Mouse (Mus musculus) lung, postnatal 36 days (tissue): ENCODE results near the gene Hoxc5.

Source experiments
- DNase-seq: peaks from one replicate; pipeline ENCODE4 v3.0.0; 2022; ENCODE audit warnings: mixed read lengths

The Hoxc5 gene

GRCm38 (mm10) chr15:103038701-103039480 lies 71.6 kb downstream of the Hoxc5 start:
- DNase-seq: no peak

DNA sequence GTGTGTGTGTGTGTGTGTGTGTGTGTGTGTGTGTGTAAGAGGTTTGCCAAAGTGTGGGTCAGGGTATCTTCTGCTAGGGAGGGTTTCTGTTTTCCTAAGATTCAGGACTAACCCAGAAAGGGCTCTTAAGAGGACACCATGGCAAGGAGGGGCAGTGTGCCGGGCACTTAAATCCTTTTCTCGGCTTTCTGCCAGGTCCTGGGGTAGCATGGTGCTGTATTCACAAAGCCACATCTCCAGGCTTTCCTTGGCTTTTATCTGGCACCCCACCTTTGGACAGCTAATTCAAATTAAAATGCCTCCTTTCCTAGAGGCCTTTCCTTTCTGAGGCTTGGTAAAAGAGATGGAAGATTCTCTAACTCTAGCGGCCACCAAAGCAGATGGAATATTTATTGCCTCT lies 72.4 kb downstream of the Hoxc5 start:
- DNase-seq: no peak

DNA sequence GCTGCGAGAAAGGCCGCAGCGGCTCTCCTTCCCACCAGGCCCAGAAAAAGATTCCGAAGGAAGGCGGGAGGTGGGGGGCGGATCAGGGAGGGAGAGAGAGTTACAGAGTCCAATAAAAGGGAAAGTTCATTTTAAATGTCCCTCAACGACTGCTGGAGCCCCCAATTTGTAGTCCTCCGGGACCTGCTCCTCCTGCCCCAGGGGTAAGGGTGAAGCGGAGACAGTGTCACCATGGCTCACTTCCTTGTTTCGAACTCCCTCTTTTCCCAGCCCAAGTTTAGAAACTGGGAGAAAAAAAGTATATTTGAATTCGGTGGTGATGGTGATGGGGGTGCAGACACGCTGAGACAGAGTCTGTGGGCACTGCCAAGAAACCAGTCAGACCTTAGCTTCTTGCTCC lies 73.4 kb downstream of the Hoxc5 start:
- no peak for DNase-seq

- DNase-seq: no peak
Observed at GRCm38 (mm10) chr15:103041613-103042012, 74.4 kb downstream of the Hoxc5 start.

- DNase-seq: no peak
Observed at GRCm38 (mm10) chr15:103042209-103042608, 75.0 kb downstream of the Hoxc5 start.

DNA sequence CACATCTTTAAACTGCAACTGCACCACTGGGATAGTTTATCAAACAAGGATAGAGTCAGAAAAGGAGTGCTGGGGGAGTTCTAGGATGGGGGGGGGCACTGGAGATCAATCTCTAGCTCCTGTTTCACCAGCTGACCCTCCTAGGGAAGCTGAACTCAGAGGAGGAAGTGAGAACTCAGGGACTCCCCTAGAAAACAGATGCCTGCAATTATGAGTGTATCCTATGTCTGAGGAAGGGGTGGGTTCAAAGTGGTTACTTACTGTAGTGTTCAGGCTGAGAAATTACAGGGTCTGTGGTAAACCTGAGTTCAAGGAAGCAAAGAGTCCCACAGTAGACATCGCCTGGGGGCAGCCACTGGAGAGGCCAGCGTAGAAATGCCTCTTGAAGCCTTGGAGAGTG lies 84.4 kb downstream of the Hoxc5 start:
- no peak for DNase-seq

DNA sequence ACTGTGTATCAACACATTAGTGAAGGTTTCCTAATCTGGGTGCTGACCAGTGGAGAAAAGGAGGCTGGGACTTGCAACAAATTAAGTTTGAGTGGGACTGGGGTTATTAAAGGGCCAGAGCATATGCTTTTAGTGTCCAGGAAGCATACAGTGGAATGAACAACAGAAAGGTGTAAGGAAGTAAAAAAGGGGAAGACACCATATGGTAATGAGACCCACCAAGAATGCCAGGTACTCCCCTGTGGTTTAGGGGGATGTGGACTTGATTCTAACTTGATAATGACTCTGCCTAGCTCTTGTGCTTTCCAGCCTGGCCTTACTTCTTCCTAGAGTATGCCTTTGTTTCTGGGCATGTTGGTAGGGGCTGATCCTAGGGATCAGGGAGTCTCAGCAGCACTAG lies 86.0 kb downstream of the Hoxc5 start:
- DNase-seq: no peak

DNA sequence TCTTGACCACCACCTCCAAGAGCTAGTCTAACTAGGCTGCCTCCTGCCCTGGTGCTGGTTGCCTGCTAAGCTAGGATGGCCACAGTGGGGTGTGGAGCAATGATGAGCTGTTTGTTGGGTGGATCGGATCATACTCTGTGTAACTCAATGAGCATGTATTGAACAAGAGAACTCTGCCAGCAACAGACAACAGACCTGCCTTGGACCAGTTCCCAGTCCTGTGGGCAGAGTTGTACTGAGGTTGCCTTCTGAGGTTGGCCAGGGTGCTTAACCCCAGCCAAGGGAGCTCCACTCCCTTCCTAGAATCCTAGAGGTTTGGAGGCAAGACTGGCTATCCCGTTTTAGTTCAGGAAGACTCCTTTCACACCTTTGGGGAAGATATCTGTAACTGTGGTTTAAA lies 89.2 kb downstream of the Hoxc5 start:
- DNase-seq: no peak

GRCm38 (mm10) chr15:103058715-103059114 lies 91.5 kb downstream of the Hoxc5 start:
- DNase-seq: no peak

- DNase-seq: no peak
Observed at GRCm38 (mm10) chr15:103059393-103059992, 92.2 kb downstream of the Hoxc5 start.

DNA sequence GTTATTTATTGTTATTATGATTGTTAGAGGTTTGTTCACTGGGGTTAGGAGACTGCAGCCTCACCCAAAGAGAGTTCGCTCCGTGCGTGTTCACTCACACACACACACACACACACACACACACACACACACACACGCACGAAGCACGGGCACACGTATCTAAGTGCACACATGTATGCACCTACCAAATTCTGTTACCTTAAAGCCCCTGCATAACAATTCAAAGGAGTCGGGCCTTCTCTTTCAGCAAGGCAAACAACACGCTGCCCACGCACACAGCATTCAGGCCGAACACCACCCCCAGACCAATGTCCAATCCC lies 92.7 kb downstream of the Hoxc5 start:
- DNase-seq: no peak

DNA sequence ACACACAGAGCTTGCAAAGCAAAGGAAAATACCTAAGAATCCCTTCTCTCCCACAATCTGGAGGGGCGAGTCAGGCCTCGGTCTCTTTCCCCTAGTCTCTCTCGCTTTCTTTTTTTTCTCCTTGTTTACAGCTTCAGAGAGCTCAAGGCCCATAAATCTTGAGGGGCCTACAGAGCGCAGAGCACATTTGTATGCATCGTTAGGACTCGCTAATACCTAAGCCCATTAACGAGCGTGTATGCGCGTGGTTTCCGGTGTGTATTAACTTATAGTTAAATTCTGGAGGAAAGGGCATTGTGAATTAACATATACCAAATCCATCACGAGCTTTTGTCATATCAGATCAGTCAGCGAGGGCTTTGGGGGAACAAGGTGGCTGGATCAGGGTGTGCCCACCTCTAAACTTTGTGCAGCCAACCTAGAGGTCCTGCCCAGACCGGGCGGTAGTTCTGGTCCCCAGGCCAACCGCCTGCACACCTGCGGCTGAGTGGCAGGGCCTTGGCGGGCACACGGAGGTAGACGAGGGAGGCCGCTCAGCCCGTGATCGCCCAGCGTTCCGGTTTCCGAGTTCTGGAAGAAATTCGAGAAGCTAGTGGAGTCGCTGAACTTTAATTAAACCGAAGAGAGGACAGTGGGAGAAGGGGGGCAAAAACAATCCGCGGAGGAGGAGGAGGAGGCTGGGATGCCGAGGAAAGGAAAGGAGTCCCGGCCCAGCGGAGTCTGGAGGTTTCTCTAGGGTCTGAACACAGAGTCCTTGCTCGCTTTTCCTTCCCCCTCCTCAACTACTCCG lies 93.3 kb downstream of the Hoxc5 start:
- no peak for DNase-seq

- no peak for DNase-seq
Observed at GRCm38 (mm10) chr15:103061131-103061825, 94.0 kb downstream of the Hoxc5 start.

- DNase-seq: no peak
Observed at GRCm38 (mm10) chr15:103061988-103062387, 94.7 kb downstream of the Hoxc5 start.

GRCm38 (mm10) chr15:103065642-103066041 lies 98.4 kb downstream of the Hoxc5 start:
- no peak for DNase-seq
